Mouse (Mus musculus) cerebellum, adult 2 months (tissue): ENCODE results near the gene Sit1.

Source experiments
- CTCF ChIP-seq: fragments of 200-500 bp; IDR thresholded peaks from 2 replicates; pipeline ENCODE4 v1.5.1; 2011; ENCODE audit warnings: low read depth, mild to moderate bottlenecking, control low read depth, low read length, moderate library complexity, borderline replicate concordance; ENCODE audit not compliant: insufficient read depth
- POLR2A ChIP-seq: fragments of 200-500 bp; IDR thresholded peaks from 2 replicates; pipeline ENCODE4 v1.6.1; 2011; ENCODE audit warnings: low read length, control low read depth, borderline replicate concordance; ENCODE audit not compliant: insufficient read depth

GRCm38 (mm10) chr4:43508666-43508997 lies 25.1 kb upstream of the Sit1 start:
- TF ChIP-seq CTCF = no peak
- no peak for TF ChIP-seq POLR2A
